Mouse (Mus musculus): ENCODE results near the gene Sema5b.

Gene Sema5b

DNA sequence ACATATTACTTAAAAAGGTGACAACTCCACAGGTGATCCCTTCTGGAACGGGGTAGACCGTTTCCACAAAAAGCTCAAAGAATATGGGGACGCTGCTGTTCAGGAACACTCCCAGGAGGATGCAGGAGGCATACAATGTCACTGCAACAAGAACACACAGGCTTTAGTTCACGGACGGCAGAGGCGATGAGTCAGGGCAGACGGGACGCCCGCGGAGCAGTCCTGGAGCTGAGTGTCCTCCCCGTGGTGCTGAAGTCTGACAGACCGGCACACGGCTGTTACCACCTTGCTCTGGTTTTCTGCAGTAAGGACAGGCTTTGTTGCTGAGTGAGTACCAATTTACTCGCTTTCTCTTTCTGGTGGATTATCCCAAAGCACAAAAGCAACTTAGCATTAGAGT is 163.9 kb downstream of the Sema5b start:
- no peak for DNase-seq (ENCODE audit: low read depth, low spot score)

DNA sequence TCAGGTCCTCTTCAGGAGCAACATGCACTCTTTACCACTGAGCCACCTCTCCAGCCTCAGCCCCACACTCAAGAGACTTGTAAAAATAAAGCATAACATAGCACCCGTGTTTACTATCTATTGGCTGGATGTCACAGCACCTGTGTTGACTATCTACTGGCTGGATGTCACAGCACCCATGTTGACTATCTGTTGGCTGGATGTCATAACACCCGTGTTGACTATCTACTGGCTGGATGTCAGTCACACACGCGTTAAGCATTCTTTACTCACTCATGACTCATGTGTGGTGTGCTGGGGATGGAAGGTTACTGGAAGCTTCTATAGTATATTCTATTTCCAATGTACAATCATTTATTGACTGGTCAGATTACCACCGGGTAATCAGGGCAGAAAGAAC is 166.1 kb downstream of the Sema5b start:
- no peak for DNase-seq (ENCODE audit: low read depth, low spot score)

DNA sequence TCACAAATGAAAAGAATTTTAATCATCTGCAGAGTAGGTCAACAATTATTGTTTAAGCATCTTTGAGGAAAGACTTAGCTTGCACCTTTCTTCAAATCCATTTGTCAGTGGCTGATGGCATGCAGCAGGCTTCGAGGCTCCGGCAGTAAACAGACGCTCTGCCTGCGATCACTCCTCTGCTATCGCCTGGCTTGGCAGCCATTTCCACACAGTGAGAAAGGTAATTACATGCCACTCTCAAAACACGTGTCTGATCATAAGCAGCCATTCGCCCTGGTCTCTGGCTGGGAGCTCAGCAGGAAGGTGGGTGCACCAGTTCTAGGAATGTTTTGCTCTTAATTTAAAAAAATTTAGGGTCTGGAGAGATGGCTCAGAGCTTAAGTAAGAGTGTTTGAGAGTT is 170.1 kb downstream of the Sema5b start:
- no peak for DNase-seq (ENCODE audit: low read depth, low spot score)

- no peak for DNase-seq (ENCODE audit: low read depth, low spot score)
These were observed 172.7 kb downstream of the Sema5b start for GRCm38 (mm10) chr16:35713606-35714005.
